Mouse (Mus musculus) cerebellum, adult 9-10 months (tissue): Measurements from ENCODE around the gene Gimap9.

ENCODE experiments used
- DNase-seq: peaks from one replicate; pipeline ENCODE4 v3.0.0; 2022

Gimap9 gene

DNA sequence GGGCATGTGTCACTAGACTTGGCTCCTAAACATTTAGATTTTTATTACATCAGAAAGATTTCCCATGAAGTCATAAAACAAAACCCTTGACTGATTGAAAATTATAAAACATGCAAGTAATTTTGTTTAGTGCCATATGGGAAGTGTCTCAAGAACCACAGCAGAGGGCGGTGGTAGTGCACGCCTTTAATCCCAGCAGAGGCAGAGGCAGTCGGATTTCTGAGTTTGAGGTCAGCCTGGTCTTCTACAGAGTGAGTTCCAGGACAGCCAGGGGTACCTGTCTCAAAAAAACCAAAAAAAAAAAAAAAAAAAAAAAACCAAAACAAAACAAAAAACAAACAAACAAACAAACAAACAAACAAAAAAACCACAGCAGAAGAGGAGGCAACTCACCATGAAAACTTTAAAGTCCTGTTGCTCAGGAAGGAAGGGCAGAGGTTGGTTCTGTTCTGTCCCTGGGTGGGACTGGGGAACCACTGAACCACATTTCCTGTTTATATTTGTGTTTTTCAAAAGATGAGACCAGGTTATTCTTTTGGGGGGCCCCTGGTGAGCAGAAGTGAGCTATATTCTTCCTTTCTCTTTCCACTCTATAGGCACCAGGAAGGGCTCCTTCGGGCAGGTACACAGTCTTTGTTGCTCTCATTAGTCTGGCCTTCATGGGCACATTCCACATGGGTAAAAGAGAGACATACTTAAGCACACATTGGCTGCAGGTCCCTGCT, 21.1 kb downstream of the Gimap9 start:
- no peak for DNase-seq

DNA sequence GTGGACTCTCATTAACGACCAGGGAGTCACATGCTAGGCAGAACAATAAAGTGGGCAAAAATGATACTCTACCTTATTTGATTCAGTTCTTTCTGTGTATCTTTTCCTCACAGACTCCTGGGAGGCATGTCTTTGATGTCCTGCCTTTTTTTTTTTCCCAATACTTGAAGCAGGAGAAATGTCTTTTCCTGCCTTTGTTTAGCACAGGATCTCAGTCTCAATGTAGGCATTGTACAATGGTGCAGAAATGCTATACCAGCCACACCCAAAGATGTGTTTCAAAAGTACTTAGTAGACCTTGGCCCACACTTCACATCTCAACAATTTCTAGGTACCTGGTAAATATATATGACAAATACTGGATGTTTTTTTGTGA, 21.6 kb downstream of the Gimap9 start:
- no peak for DNase-seq

DNA sequence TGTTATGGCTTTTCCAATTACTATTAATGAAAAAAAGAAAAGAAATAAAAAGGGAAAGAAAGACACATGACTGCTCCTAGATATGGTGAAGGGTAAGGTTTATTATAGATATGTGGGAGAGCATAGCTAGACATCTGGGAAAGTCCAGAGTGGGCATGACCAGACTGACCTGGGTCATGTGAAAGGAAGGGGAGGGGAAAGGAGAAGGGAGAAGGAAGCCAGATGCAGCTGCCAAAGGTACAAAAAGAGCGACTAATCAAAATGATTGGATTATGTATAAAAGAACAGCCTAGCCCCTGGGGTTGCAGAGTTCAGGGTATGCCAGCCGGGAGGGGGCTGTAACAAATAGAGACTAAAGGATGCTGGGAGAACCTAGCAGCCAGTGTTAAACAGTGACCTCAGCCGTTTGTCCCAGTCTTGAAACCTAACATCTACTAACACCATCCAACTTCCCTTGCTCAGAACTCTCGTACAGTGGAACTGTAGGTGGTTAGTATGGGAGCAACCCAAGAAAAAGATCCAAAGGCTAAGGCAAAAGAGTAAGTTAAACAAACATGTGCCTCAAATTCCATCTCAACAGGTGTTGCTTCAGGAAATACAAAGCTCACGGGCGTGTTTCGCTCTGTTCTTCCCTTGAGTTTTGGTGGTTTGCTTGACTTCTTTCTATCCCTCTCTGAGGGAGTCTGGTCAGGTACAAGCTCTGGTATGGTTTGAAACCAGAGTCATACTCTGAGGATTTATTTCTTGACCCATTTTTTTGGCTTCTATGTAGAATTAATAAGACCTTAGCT, 22.3 kb downstream of the Gimap9 start:
- no peak for DNase-seq

DNA sequence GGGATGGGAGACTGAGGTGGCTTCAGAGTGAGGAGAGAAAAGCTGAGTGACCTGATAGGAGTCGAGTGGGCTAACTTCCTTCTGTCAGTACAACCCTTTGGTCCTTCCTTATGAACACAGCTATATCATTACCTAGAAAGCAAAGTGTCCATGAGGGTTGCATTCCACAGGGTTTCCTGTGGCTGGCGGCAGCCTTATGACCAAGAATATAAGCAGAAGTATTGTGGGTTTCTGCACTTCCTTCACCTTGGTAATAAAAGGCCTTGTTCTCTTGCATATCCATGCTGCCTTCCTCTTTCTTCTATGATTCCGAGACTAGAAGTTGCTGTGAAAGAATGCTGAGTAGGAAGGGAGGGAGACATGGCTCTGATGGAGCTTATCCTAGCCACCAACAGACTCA, 23.0 kb downstream of the Gimap9 start:
- DNase-seq: no peak

DNA sequence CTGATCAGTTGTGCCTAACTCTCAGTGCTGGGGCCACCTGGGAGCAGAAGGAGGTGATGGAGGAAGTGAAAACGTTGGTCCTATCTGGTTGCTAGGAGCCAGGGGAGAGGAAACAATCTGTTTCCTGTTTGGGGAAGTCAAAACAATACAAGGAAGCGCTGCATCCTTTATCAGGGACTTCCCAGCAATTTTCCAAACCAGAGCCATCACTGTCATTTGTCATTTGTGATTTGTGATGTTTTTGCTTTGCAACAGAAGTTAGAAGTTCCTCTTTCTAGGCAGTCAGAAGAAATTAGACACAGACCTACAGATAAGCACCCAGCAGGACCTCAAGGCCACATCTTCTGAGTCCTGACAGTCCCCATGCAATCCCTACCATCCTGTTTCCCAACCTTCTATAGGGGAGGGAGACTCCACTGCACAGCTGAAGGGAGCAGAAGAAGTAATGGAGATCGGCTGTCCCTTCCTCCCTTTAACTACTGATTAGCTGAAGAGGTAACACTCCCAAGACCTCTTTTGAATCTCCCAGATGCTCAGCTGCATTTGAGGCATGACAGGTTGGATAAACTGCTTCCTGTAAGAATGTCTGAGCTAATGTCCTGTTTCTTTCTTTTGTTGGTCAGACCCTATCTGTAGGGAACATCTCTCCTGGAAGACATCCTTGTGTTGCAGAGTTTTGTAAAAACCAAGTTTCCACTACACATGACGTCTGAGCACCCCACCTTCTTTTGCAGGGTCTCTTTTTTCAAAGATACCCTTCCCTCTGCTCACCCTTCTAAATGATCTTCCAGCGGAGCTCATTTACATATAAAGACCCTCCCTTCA, 24.5 kb downstream of the Gimap9 start:
- DNase-seq: no peak

DNA sequence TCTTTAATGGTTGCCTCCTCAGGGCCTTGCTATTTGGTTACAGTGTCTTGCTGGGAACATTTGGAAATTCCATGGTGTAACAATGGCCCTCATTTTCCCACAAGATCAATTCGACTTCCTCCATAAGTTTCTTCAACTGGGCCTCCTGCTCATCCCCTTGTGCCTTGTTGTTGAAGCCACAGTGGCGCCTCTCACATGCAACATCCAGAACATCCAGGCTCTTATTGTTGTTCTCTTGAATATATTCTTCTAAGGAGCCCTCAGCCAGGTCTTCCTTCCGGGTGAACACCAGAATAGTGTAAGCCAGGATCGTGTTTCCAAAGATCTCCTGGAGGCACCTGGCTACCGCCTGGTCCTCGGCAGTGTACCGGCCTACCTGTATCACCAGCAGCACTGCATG, 26.2 kb downstream of the Gimap9 start:
- DNase-seq: no peak

DNA sequence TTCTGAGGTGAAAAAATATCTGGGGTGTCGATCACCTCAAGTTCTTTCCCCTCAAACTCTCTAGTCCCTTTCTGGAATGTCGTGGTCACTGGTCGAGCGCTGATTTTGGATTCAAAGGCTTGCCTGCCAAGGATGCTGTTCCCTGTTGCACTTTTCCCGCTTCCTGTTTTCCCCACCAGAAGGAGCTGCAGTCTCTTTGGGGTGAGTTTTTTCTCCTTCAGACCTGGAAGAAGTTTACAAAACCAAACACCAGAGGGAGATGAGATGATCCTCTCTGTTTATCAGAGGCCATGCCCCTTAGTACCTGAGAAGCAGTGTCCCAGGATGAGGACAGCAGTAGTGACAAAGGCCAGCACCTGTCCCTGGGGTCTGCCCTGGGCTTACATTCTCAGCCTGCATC, 26.7 kb downstream of the Gimap9 start:
- no peak for DNase-seq

DNA sequence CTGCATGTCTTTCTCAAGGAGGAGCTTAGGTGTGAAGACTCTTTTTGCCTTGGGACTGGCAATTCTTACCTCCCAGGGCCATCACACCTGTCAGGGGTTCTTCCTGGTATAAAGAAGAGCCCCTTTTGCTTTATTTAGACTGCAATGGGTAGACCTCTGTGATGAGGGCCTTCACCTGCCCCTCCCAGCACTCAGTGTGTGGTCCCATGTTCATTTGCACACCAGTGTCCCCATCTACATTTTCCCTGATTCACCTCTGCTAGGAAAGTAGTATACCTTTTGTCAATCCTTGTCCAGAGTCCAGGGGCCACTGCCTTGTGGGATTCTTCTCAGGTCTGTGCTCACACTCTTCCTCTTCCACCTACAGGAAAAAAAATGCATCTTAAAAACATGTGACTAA, 28.2 kb downstream of the Gimap9 start:
- no peak for DNase-seq

DNA sequence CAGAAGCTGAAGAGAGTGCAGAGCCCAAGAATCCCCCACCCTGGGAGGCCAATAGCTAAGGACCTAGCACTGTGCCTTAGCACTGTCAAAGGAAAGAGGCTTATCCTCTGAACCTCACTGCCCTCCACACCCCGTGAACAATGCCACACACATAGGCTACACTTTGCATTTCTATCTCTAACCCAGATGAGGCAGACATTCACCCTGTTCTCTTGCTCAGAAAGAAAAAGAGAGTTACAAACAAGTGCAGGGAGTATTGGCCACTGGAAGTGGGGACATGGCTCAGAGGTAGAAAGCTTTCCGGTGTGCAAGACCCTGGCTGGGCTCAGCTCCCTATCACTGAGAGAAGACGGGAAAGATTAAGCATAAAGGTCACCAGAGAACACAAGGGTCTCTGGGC, 30.2 kb downstream of the Gimap9 start:
- DNase-seq: no peak

DNA sequence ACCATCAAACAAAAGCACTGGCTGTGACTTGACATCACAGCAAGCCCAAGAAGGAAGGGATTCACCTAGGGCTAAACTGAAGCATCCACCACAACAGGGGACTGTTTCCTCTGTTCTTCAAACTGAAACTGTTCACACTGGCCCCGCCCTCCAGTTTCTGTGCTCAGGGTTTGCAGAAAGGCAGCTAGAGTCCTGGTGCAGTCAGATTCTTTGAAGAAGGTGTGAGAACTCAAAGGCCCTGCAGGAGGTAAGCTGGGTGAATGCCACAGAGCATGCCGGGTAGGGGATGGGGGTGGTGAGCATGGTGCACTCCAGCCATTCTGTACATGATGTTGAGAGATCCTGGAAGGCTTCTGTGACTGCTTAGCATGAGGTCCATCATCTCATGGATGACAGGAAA, 42.5 kb downstream of the Gimap9 start, which contains the start of the genes Gm28053 and Gimap7:
Gene Gm28053 (plus strand): TSS at position 153 of the 400 bp plus-strand sequence.
Gene Gimap7 (plus strand): TSS at position 167 of the 400 bp plus-strand sequence.
- DNase-seq: no peak

DNA sequence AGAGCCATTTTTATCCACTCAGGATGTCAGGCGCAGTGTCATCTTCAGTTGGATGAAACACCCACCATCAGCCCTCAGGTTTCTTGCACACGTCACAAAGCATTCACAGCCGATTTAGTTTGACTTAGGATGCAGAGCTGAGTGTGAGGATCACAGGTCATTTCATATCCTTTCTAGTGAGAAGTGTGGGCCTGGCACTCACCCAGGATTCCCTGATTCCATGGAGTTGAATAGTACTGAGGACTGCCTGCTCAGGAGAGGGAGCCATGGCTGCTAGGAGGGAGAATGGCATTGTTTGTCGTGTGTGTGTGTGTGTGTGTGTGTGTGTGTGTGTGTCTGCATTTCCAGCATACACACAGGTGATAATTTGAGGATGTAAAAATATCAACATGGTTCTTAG, 44.4 kb downstream of the Gimap9 start:
- no peak for DNase-seq

DNA sequence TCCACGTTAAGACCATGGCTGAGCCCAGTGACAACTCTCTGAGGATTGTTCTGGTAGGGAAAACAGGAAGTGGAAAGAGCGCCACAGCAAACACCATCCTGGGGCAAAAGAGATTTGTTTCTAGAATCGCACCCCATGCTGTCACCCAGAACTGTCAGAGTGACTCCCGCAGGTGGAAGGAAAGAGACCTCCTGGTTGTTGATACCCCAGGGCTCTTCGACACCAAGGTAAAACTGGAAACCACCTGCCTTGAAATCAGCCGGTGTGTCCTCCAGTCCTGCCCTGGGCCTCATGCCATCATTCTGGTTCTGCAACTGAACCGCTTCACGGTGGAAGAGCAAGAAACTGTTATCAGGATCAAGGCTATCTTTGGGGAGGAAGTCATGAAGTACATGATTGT, 47.5 kb downstream of the Gimap9 start:
- DNase-seq: no peak

DNA sequence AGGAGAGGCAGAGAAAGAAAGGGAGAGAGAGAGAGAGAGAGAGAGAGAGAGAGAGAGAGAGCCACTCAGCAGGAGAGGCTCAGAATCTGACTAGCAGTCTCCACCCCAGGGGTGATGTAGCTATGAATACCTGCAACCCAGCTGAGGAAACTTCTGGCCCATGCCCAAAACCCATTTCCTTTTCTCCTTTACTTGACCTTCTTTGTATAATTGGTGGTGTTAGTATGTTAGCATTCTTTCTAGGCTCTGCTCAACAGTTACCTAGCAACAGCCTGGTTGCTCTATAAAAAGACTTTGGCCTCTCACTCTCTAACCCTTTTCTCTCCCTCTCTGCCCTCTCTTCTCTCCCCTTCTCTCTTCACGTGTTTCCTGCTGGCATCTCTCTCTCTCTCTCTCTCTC, 49.5 kb downstream of the Gimap9 start:
- no peak for DNase-seq

DNA sequence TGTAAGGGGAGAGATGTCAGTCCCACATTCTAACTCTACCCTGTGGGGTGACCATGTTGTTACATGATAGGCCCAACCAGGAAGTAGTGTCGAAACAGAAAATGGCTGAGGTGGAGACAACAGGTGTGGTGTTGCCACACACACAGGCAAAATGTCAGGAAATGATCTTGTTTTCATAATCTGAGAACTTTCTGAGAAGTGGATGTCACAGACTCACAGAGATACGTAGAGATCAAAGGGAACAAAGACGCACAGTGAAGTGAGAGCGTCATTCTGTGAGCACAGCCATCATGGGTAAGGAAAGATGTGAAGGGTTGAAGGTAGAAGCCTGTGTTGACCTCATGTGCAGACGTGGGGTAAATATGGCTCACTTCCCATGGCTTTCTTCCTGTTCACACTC, 51.8 kb downstream of the Gimap9 start:
- DNase-seq: no peak
